Mouse (Mus musculus): ENCODE measurements around the gene B3galt6. TPM values are rescaled to one million over a fixed set of nuclear protein-coding genes. Genes with fewer than 3 reads are reported as not detected.
A peak's percentile ranks its signal among the peaks of the same experiment; 100 is the strongest.

Gene B3galt6
- polyA plus RNA-seq, 1 experiment from 2014 or later, result 16.7 TPM

- 79% methylated on average over 7 of the region's 7 CpGs for WGBS
- Histone ChIP-seq H3K9ac (no peak overlapping the region), H3K9me3 (replicated peaks) (no peaks in the 10 kb centered on the region), H3K36me3 (peaks cover 18% of the 10 kb centered on the region), H3K4me2 (replicated peaks) (no peak overlapping the region), H3K4me3 (replicated peaks) (no peak overlapping the region), H3K27me3 (no peaks in the 10 kb centered on the region), H3K4me1 (0 out of 2 replicates have a peak, but pooled peaks cover 10% of the 10 kb centered on the region), H3K27ac (replicated peaks) (no peak overlapping the region)
- ATAC-seq (ENCODE audit: insufficient number of reproducible peaks, low FRiP score, low TSS enrichment, low read depth), result no peak
These were observed 31.7 kb upstream of the B3galt6 start for GRCm38 (mm10) chr4:156024184-156024583.

- Histone ChIP-seq H3K36me3 (peaks cover 14% of the 10 kb centered on the region), H3K9ac (no peak overlapping the region), H3K4me2 (replicated peaks) (no peak overlapping the region), H3K4me3 (replicated peaks) (no peak overlapping the region), H3K9me3 (replicated peaks) (no peaks in the 10 kb centered on the region), H3K27me3 (no peaks in the 10 kb centered on the region), H3K4me1 (0 out of 2 replicates have a peak, but pooled peaks cover 10% of the 10 kb centered on the region), H3K27ac (replicated peaks) (no peak overlapping the region)
- ATAC-seq (ENCODE audit: insufficient number of reproducible peaks, low FRiP score, low TSS enrichment, low read depth), result no peak
- 75% methylated on average over 9 of the region's 9 CpGs for WGBS
These were observed 31.1 kb upstream of the B3galt6 start for GRCm38 (mm10) chr4:156023520-156023919.

- Histone ChIP-seq H3K27me3 (no peaks in the 10 kb centered on the region), H3K36me3 (peaks cover 6% of the 10 kb centered on the region; the same call in 1 of the 2 replicates), H3K27ac (replicated peaks) (no peak overlapping the region), H3K4me1 (0 out of 2 replicates have a peak, but pooled peaks cover 10% of the 10 kb centered on the region), H3K4me2 (replicated peaks) (no peak overlapping the region), H3K9ac (no peak overlapping the region), H3K9me3 (replicated peaks) (no peaks in the 10 kb centered on the region), H3K4me3 (replicated peaks) (no peak overlapping the region)
- WGBS, result 71% methylated on average over 9 of the region's 9 CpGs
- ATAC-seq (ENCODE audit: insufficient number of reproducible peaks, low FRiP score, low TSS enrichment, low read depth), result no peak
These were observed 29.5 kb upstream of the B3galt6 start for GRCm38 (mm10) chr4:156021942-156022419.

- H3K27ac ChIP-seq (replicated peaks), result no peak overlapping the region
- 79% methylated on average over 3 of the region's 3 CpGs for WGBS
- H3K4me1 ChIP-seq, result 0 out of 2 replicates have a peak, but pooled peaks cover 10% of the 10 kb centered on the region
- H3K27me3 ChIP-seq, result no peaks in the 10 kb centered on the region
- no peak for ATAC-seq (ENCODE audit: insufficient number of reproducible peaks, low FRiP score, low TSS enrichment, low read depth)
- H3K4me2 ChIP-seq (replicated peaks), result no peak overlapping the region
- H3K9ac ChIP-seq, result no peak overlapping the region
- no peak overlapping the region for H3K4me3 ChIP-seq (replicated peaks)
- peaks cover 6% of the 10 kb centered on the region; the same call in 1 of the 2 replicates for H3K36me3 ChIP-seq
- H3K9me3 ChIP-seq (replicated peaks), result no peaks in the 10 kb centered on the region
These were observed 28.9 kb upstream of the B3galt6 start for GRCm38 (mm10) chr4:156021381-156021780.

- no peak overlapping the region for H3K27ac ChIP-seq (replicated peaks)
- no peak for ATAC-seq (ENCODE audit: insufficient number of reproducible peaks, low FRiP score, low TSS enrichment, low read depth)
- no peaks in the 10 kb centered on the region for H3K27me3 ChIP-seq
- H3K4me2 ChIP-seq (replicated peaks), result no peak overlapping the region
- 0 out of 2 replicates have a peak, but pooled peaks cover 10% of the 10 kb centered on the region for H3K36me3 ChIP-seq
- no peaks in the 10 kb centered on the region for H3K9me3 ChIP-seq (replicated peaks)
- no peak overlapping the region for H3K9ac ChIP-seq
- no peak overlapping the region for H3K4me3 ChIP-seq (replicated peaks)
- 90% methylated on average over 12 of the region's 12 CpGs for WGBS
- no peaks in the 10 kb centered on the region for H3K4me1 ChIP-seq
These were observed 27.3 kb upstream of the B3galt6 start for GRCm38 (mm10) chr4:156019771-156020170.

- no peak overlapping the region for H3K4me2 ChIP-seq (replicated peaks)
- ATAC-seq (ENCODE audit: insufficient number of reproducible peaks, low FRiP score, low TSS enrichment, low read depth), result no peak
- H3K36me3 ChIP-seq, result peaks cover 51% of the 10 kb centered on the region
- no peaks in the 10 kb centered on the region for H3K27me3 ChIP-seq
- H3K9ac ChIP-seq, result no peak overlapping the region
- no peaks in the 10 kb centered on the region for H3K9me3 ChIP-seq (replicated peaks)
- no peaks in the 10 kb centered on the region for H3K4me1 ChIP-seq
- 86% methylated on average over 2 of the region's 2 CpGs for WGBS
- no peak overlapping the region for H3K4me3 ChIP-seq (replicated peaks)
- H3K27ac ChIP-seq (replicated peaks), result no peak overlapping the region
These were observed 22.0 kb upstream of the B3galt6 start for GRCm38 (mm10) chr4:156014436-156014835.

- Histone ChIP-seq H3K9ac (no peak within 1 kb of the TSS), H3K27ac (replicated peaks) (no peak within 1 kb of the TSS), H3K27me3 (no peaks in the 10 kb centered on the region), H3K4me3 (replicated peaks) (no peak within 1 kb of the TSS), H3K36me3 (peaks cover 59% of the 10 kb centered on the region), H3K4me1 (no peaks in the 10 kb centered on the region), H3K9me3 (replicated peaks) (no peaks in the 10 kb centered on the region), H3K4me2 (replicated peaks) (no peak within 1 kb of the TSS)
- 75% methylated on average over 8 of the region's 8 CpGs for WGBS
- ATAC-seq (ENCODE audit: insufficient number of reproducible peaks, low FRiP score, low TSS enrichment, low read depth), result no peak; the same call in 1 of the 2 replicates
These were observed 21.2 kb upstream of the B3galt6 start, which contains the start of gene Tnfrsf4 for GRCm38 (mm10) chr4:156013637-156014036. TSS of gene Tnfrsf4 (plus strand) at chr4:156013843.

GRCm38 (mm10) chr4:156008369-156008768 is 15.9 kb upstream of the B3galt6 start:
- Histone ChIP-seq H3K9ac (no peak overlapping the region), H3K27me3 (no peaks in the 10 kb centered on the region), H3K9me3 (replicated peaks) (no peaks in the 10 kb centered on the region), H3K4me1 (no peaks in the 10 kb centered on the region), H3K4me2 (replicated peaks) (no peak overlapping the region), H3K4me3 (replicated peaks) (no peak overlapping the region), H3K36me3 (peaks cover 92% of the 10 kb centered on the region), H3K27ac (replicated peaks) (no peak overlapping the region)
- ATAC-seq (ENCODE audit: insufficient number of reproducible peaks, low FRiP score, low TSS enrichment, low read depth), result no peak
- WGBS, result 95% methylated on average over 4 of the region's 4 CpGs

- 87% methylated on average over 3 of the region's 3 CpGs for WGBS
- ATAC-seq (ENCODE audit: insufficient number of reproducible peaks, low FRiP score, low TSS enrichment, low read depth), result no peak
These were observed 11.7 kb upstream of the B3galt6 start for GRCm38 (mm10) chr4:156004109-156004508.

GRCm38 (mm10) chr4:155993606-155994005 is 1.2 kb upstream of the B3galt6 start:
- Histone ChIP-seq H3K9ac (peak overlapping the region; percentile 65), H3K27ac (replicated peaks) (peak overlapping the region; percentile 97), H3K36me3 (peaks cover 27% of the 10 kb centered on the region), H3K4me2 (replicated peaks) (peak overlapping the region; percentile 48), H3K9me3 (replicated peaks) (no peaks in the 10 kb centered on the region), H3K4me1 (peaks cover 23% of the 10 kb centered on the region), H3K27me3 (no peaks in the 10 kb centered on the region), H3K4me3 (replicated peaks) (peak overlapping the region; percentile 69)
- WGBS, result 4% methylated on average over 15 of the region's 15 CpGs
- no peak for ATAC-seq (ENCODE audit: insufficient number of reproducible peaks, low FRiP score, low TSS enrichment, low read depth)

More at GRCm38 (mm10) chr4:156004109-156004508, 11.7 kb upstream of the B3galt6 start:
- Histone ChIP-seq H3K4me1 (no peaks in the 10 kb centered on the region), H3K27me3 (no peaks in the 10 kb centered on the region), H3K9ac (no peak overlapping the region), H3K4me2 (replicated peaks) (no peak overlapping the region), H3K36me3 (peaks cover 92% of the 10 kb centered on the region), H3K27ac (replicated peaks) (no peak overlapping the region), H3K4me3 (replicated peaks) (no peak overlapping the region), H3K9me3 (replicated peaks) (no peaks in the 10 kb centered on the region)

GRCm38 (mm10) chr4:155992906-155993547 is 578 bp upstream of the B3galt6 start:
- peaks cover 22% of the 10 kb centered on the region for H3K36me3 ChIP-seq
- H3K9ac ChIP-seq, result peak overlapping the region; percentile 65
- peak overlapping the region; percentile 97 for H3K27ac ChIP-seq (replicated peaks)
- peaks cover 23% of the 10 kb centered on the region for H3K4me1 ChIP-seq
- no peaks in the 10 kb centered on the region for H3K27me3 ChIP-seq
- H3K4me3 ChIP-seq (replicated peaks), result peak overlapping the region; percentile 69
- H3K9me3 ChIP-seq (replicated peaks), result no peaks in the 10 kb centered on the region
- peak overlapping the region; percentile 48 for H3K4me2 ChIP-seq (replicated peaks)
- ATAC-seq (ENCODE audit: insufficient number of reproducible peaks, low FRiP score, low TSS enrichment, low read depth), result peak; percentile 89
- under 1% methylated on average over 70 of the region's 70 CpGs for WGBS

Measured in embryonic facial prominence, embryonic 15.5 days (tissue).